Mouse (Mus musculus): ENCODE data around the gene Hk3. TPM values are rescaled to one million over a fixed set of nuclear protein-coding genes. Genes with fewer than 3 reads are reported as not detected.
A peak's percentile ranks its signal among the peaks of the same experiment; 100 is the strongest.

Hk3 gene
- total RNA-seq, 2 experiments from 2014 or later = 1.1 to 1.3 TPM

- no peak for DNase-seq (ENCODE audit: low spot score in 2 of 2)
- no peak overlapping the region for H3K4me3 ChIP-seq
- H3K27ac ChIP-seq = peak overlapping the region; percentile 87; the same call in 1 of the 2 replicates
- TF ChIP-seq CTCF (conservative IDR thresholded peaks at IDR 0.05) = no peak
Measured at GRCm38 (mm10) chr13:54960491-54960890, 60.7 kb downstream of the Hk3 start.

GRCm38 (mm10) chr13:54959842-54960241, 61.3 kb downstream of the Hk3 start:
- TF ChIP-seq CTCF (conservative IDR thresholded peaks at IDR 0.05) = no peak
- no peak overlapping the region for H3K4me3 ChIP-seq
- DNase-seq (ENCODE audit: low spot score in 2 of 2) = no peak
- peak overlapping the region; percentile 87; the same call in 1 of the 2 replicates for H3K27ac ChIP-seq

DNA sequence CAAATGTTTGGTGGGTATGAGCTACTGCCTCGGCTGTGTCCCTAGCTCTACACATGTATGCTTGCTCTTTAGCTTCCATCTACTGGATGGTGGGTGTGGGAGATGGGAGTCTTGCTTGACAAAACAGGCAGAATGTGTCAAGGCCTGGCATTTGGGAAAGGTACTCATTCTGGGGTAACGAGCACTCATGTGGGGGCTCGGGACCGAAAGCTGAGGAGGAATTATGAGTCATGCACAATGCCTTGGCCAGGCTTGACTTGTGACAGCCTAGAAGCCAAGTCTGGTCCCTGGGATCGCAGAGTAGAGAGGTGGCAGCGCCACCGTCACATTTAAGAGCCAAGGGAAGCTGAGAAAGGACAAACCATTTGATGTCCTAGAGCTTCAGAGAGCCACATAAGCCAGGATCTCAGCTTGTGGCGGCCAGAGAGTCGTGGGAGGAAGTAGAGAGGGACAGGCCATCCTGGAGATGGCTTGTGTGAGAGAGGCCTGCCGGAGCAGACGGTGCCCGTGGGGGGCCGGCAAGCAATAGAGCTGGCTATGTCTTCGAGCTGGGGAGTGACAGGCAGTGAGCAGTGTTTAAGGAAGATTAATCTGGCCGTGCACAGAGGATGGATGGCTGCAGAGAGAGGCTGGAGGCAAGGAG, 62.0 kb downstream of the Hk3 start:
- peak overlapping the region; percentile 87 for H3K27ac ChIP-seq
- no peak for DNase-seq (ENCODE audit: low spot score in 2 of 2)

GRCm38 (mm10) chr13:54957281-54957680, 63.9 kb downstream of the Hk3 start:
- no peak for TF ChIP-seq CTCF (conservative IDR thresholded peaks at IDR 0.05)
- Histone ChIP-seq H3K4me3 (no peak overlapping the region), H3K27ac (peak overlapping the region; percentile 77; the same call in 1 of the 2 replicates)
- no peak for DNase-seq (ENCODE audit: low spot score in 2 of 2)

More for the DNA sequence above, 62.0 kb downstream of the Hk3 start:
- no peak for TF ChIP-seq CTCF (conservative IDR thresholded peaks at IDR 0.05)
- H3K4me3 ChIP-seq = peak overlapping the region; percentile 37

Other genes with a start within 250 kb of the Hk3 start
- not detected for gene Eif4e1b, start 237.4 kb downstream of the Hk3 start, total RNA-seq (2021)
- 10 to 100 TPM; 96.7 to 97.7 TPM for gene Tspan17, start 232.0 kb downstream of the Hk3 start, total RNA-seq (2021)
- 100 to 1,000 TPM; 146 to 148 TPM for gene Unc5a, start 72.0 kb downstream of the Hk3 start, total RNA-seq (2021)
- gene Uimc1, start 78.9 kb upstream of the Hk3 start, total RNA-seq (2021) = 10 to 100 TPM; 27.9 to 28.5 TPM
- gene Zfp346, start 83.9 kb upstream of the Hk3 start, total RNA-seq (2021) = 10 to 100 TPM; 43.0 to 50.3 TPM
- not detected for gene Gm17617, start 112.2 kb upstream of the Hk3 start, total RNA-seq (2021)
- gene Fgfr4, start 131.3 kb upstream of the Hk3 start, total RNA-seq (2021) = under 1 TPM; 0.36 to 0.42 TPM
- gene Nsd1, start 188.4 kb upstream of the Hk3 start, total RNA-seq (2021) = 100 to 1,000 TPM; 125 to 131 TPM